Mouse (Mus musculus) cerebellum, postnatal 10 days (tissue): ENCODE results near the gene Gm10974.
A peak's percentile ranks its signal among the peaks of the same experiment; 100 is the strongest.

Experiments used
- DNase-seq, 2 experiments: peaks; one replicate each; pipeline ENCODE4 v3.0.0; 2021; ENCODE audit warnings: mixed read lengths in 2 of 2

Gm10974 gene

DNA sequence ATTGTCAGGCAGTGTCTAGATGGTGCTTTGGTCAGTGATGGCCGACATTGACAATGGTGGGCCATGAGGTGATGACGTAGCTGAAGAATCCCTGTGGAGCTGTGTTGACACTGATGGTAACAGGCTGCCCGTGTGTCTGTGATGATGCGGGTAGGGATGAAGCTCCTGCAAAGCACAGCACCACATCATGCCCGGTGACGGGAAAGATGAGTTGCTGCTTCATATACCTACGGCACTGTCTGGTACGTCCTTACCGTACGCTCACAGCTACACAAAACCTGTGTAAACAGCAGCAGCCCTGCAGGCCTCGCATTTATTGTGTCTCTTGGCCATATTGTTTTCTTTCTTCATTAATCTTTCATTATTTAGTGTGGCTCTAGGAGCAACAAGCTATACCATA is 1.2 kb upstream of the Gm10974 start:
- DNase-seq = no peak

DNA sequence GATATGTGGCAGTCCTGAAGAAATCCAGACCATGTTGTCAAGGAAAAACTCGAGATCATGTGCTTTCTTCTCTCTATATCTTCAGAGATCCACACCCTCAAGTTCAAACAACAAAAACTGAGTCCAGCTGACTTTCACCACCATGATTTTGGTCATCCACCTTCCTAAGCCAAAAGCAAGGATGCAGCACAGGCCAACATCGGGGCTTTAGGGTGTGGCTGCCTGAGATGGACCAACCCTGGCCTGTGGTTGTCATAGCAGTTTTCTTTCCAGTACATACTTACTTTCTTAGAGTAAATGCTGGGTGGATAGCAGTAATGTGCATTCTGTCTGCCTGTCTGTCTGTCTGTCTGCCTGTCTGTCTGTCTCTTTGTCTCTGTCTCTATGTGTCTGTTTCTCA is 294 bp upstream of the Gm10974 start:
- no peak for DNase-seq

DNA sequence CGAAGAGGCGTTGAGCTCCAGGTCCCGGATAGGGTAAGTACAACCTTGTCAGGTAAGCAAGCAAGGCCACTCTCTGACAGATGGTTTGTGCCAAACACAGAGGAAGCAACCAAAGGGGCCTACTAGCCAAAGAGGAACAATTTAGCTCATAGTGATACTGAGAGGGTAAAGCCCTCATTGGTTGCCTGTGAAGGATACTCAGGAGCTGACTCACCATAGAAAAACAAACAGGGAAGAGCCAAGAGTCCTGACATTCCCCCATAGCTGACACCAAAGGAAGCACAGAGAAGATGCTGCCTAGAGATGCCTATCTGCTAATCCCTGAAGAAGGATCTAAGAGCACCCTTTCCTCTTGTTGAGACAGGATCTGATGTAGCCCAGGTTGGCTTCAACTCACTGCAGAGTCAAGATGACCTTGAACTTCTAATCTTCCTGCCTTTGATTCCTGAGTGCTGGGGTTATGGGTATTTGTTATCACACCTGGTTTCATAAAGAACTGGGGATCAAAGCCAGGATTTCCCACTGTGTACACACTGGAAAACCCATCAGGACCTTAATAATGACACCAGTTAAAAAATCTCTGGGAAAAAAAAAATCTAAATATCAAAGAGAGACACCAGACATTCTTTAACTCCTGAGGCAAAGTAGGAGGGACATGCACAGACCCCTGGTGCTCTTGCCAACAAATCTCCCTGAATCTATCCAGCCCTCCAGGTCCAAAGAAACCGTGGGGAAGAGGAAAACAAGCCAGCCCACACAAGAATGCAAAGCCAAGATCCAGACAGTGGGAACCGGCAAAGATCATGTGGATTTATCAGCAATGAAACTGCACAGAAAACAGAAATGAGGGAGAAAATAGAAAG is 3.6 kb downstream of the Gm10974 start:
- DNase-seq = no peak

DNA sequence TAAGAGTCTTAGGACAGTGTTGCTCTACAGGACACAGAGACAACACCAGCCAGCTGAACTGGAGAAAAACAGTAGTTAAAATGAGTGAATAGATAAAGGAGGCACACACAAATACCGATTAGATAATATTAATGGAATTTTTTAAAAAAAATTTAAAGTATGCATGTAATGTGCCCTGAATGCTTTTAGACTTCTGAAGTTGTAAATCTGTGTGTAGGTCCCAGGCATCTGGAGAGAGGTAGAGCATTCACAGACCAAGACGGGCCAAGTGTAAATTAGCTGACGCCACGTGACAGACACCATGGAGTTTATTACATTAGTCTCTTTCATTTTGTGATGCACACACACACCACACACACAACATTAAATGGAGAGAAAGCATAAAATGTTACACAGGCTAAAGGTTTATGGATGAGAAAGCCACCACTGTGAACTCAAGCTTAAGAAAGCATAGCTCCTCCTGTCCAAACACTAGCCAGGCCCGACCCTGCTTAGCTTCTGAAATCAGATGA is 4.3 kb downstream of the Gm10974 start:
- no peak for DNase-seq

DNA sequence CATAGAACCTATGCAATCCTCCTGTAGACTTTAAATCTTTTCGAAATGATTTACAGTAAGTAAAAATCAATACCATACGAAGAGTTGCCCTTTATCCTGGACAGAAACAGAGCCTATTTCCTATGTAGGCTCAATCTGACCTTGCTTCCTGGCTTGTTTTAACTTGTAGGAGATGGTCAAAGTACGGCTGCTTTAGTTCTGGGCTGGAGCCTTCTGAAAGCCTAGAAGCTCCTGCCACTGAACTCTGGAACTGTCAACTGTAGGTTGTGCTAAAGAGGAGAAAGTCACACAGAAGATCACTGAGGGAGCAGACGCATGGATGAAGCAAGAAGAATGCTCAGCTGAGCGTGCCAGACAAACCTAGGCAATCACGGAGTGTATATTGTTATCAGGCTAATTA is 5.3 kb downstream of the Gm10974 start:
- no peak for DNase-seq

GRCm38 (mm10) chr7:66373391-66373790 is 7.7 kb downstream of the Gm10974 start:
- no peak for DNase-seq

DNA sequence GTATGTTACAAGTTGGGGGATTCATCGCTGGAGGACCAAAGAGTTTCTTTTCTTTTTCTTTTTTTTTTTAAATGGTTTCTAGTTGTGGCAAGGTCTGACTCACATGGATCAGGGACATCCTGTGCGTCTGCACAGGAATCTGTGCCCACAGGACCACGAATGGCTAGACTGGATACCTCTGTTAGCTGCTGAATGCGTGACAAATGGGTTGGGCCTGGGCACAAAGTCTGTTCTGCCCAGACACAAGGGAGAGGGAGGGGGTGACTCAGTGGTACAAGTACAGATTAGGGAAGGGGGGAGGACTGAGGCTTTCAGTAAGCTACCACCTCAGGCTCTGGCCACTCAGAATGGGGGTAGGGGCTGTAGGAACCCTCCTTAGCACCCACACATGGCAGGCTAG is 10.0 kb downstream of the Gm10974 start:
- no peak for DNase-seq

DNA sequence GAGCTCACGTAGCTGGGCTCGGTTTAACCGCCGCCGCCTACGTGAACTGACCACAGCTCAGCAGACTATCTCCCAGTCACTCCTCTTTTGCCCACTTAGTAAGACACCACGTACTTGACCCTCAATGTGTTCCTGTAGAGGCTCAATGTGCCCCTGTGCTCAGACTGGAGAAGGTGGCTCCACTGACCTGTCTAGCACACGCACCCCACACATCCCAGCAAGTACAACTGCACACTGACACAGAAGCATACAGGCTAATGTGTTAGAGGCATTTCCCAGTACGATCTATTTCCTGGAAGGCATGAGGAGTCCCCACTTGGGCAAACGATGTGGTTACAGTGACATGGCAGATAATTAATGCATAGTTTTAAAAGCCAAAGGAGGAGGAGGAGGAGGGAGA is 10.9 kb downstream of the Gm10974 start:
- no peak for DNase-seq

DNA sequence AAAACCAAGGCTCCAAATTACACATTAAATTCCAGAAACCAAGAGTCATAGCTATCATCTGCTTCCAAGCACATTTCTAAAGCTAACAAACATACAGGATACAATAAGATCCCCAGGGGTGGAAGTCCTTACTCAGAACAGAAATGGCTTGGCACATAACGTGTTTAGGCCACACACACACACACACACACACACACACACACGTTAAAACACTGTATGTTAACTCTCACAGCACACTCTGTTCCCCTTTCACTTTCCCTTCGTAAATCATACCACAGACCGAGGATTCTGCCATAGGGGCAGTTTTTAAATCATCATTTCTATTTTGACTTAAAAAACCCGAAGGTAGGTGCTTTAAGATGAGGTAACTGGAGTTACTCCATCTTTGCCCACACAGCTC is 18.5 kb downstream of the Gm10974 start:
- DNase-seq = no peak

GRCm38 (mm10) chr7:66384891-66385290 is 19.2 kb downstream of the Gm10974 start:
- no peak for DNase-seq

- DNase-seq = no peak
Observed at GRCm38 (mm10) chr7:66385826-66386225, 20.1 kb downstream of the Gm10974 start.

DNA sequence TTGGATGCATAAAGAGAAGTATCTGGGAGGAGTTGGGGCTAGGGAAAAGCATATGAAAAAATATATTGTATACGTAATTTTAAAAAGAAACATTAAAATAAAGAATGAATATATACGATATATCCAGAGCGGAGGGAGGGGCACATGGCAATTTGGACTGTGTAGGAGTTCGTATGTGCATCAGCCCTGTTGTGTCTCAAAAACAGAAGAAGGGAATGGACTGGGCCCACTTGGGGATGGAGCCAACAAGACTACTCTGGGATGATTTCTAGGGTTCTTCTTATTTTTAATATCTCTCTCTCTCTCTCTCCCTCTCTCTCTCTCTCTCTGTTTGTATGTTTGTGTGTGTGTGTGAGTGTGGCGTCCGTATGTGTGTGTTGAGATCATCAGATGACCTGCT is 20.7 kb downstream of the Gm10974 start:
- no peak for DNase-seq

- no peak for DNase-seq
Observed at GRCm38 (mm10) chr7:66387419-66387812, 21.7 kb downstream of the Gm10974 start.

- peak; percentile 34 to 52 for DNase-seq
Observed at GRCm38 (mm10) chr7:66387813-66388521, 22.3 kb downstream of the Gm10974 start, which contains the start of gene Lrrk1. TSS of gene Lrrk1 (minus strand) at chr7:66388350.

- DNase-seq = peak; percentile 78 to 82
Observed at GRCm38 (mm10) chr7:66388621-66389532, 23.2 kb downstream of the Gm10974 start.

DNA sequence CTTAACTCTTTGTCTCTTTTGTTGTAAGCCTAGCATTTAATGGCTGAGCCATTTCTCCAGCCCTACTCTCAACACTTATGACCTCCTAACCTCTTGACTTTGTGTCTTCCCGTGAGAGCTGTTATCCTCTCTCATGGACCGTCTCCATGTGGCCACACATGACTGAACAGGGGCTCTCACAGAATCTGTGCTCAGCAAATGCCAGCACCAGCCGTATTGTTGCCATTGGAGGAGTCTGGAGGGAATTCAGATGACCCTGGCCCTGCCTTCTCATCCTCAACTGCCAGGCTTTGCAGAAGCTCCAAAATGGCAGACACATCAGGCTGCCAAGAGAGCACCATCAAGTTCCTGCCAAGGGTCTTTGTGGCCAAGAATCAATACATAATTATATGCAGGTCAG is 31.6 kb downstream of the Gm10974 start:
- DNase-seq = no peak

DNA sequence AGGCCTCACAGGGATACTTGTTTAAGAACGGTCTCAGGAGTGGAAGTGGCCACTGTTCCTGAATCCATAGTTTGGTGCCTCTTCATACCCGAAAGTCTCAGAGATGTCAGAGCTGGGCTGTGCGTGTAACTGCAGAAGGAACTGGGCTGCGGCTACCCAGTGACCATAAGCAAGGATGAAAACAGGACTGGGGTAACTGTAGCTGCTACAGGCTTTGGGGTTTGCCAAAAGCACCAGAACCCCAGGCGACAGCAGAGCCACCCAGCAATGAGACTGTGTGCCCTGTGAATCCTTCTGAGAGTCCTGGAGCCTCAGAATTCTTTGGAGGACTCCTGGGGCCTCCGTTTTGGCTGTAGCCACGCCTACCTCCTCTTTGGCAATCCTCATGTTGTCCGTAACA is 35.9 kb downstream of the Gm10974 start:
- no peak for DNase-seq

DNA sequence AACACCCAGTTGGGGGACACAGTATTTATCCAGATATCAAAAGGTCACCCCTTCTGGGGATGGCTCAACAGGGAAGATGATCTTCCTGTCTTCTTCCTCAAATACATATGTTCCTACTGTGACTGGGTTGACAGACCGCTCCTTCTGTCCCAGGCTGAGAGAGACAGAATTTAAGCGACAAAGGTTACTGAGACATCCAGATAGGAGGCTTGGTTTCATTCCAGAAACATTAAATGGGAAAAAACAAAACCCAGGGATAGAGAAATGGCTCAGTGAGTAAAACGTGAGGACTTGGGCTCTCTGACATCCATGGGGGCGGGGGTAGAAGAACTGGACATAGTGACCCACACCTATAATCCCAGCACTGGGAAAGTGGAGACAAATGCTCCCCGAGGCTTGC is 37.2 kb downstream of the Gm10974 start:
- DNase-seq = no peak

- DNase-seq = peak; percentile 38 to 40
Observed at GRCm38 (mm10) chr7:66404141-66404540, 38.4 kb downstream of the Gm10974 start.

DNA sequence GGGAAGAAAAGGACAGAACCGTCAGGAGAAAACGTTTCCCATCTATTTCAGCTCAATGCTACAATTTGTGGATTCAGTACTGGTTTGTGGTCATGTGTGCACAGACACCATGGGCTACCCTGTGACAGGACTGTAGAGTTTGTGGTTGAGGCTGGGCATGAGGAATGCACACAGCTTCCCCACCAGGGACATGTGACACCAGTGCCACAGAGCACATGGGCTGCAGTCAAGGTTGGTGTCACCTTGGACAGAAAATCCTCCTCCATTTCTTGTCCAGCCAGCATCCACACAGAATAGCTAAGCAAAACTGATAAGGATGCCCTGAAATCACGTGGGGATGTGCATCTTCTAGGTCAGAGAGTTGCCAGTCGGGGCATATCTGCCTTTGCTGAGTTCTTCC is 39.1 kb downstream of the Gm10974 start:
- DNase-seq = no peak

GRCm38 (mm10) chr7:66405541-66405940 is 39.8 kb downstream of the Gm10974 start:
- no peak for DNase-seq

DNA sequence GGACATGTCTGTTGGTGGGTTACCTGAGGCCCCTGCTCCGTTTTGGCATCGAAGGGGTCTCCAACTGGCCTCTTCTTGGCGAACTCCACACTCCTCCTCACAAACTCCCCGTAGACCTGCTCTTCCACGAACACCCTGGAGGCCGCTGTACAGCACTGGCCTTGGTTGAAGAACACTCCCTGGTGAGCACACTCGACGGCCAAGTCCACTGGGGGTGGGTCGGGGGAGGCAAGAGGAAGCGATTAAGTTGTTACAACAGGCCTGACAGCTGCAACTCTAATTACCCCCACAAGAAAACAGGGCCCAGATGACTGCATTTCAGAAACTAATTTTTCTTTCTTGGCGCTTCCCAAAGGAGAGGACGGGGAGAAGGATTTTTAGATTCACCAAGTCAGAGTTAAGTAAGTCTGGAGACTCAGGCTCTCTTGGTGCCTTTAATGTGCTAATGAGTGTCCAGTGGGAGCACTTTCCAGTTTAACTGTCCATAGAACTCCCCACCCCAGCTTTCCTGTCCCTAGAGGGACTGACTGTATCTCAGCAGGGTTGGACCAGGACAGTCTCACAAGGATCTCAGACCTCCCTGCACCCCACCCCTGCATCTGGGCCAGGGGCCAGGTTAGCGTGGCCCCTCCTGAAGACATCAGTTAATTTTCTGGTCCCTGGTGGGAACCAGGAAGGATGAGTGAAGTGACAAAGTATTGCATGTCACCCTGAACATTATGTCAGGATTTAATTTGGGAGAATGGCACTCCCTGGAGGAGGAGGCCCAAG is 40.4 kb downstream of the Gm10974 start:
- no peak for DNase-seq
